Mouse (Mus musculus) stomach, embryonic 15.5 days (tissue): Measurements from ENCODE around the gene Afap1l2. TPM values are rescaled to one million over a fixed set of nuclear protein-coding genes. Genes with fewer than 3 reads are reported as not detected.

Source experiments
- ATAC-seq: fragments of 200-750 bp; cut with Nextera tagmentation; 2 replicates; pipeline ENCODE4 v1.8.0; 2017; ENCODE audit warnings: low read depth, moderate number of reproducible peaks, moderate TSS enrichment; ENCODE audit not compliant: insufficient read depth, low FRiP score
- H3K27ac ChIP-seq: fragments of 300-500 bp; sonication (generic); 2 replicates; pipeline ENCODE4 v1.5.1; 2015; ENCODE audit warnings: mild to moderate bottlenecking, inconsistent platforms
- H3K27me3 ChIP-seq: fragments of 300-500 bp; sonication (generic); replicated peaks from 2 replicates; pipeline ENCODE4 v1.6.1; 2015; ENCODE audit warnings: inconsistent platforms
- H3K36me3 ChIP-seq: fragments of 300-500 bp; sonication (generic); 2 replicates; pipeline ENCODE4 v1.6.1; 2015; ENCODE audit warnings: inconsistent platforms
- H3K4me1 ChIP-seq: fragments of 300-500 bp; sonication (generic); 2 replicates; pipeline ENCODE4 v1.6.1; 2015; ENCODE audit warnings: inconsistent platforms
- H3K4me2 ChIP-seq: fragments of 300-500 bp; sonication (generic); 2 replicates; pipeline ENCODE4 v1.6.1; 2015; ENCODE audit warnings: mild to moderate bottlenecking, inconsistent platforms
- H3K4me3 ChIP-seq: fragments of 300-500 bp; sonication (generic); replicated peaks from 2 replicates; pipeline ENCODE4 v1.5.1; 2015; ENCODE audit warnings: inconsistent platforms
- H3K9ac ChIP-seq: fragments of 300-500 bp; sonication (generic); 2 replicates; pipeline ENCODE4 v1.6.1; 2015; ENCODE audit warnings: inconsistent platforms
- H3K9me3 ChIP-seq: fragments of 300-500 bp; sonication (generic); 2 replicates; pipeline ENCODE4 v1.6.1; 2016; ENCODE audit warnings: inconsistent platforms
- WGBS: fragments of 180-500 bp; shearing (Covaris S2); methylation state at CpG from one replicate; pipeline ENCODE4 v1.1.7; 2015; 5-methylcytosine and 5-hydroxymethylcytosine counted together
- polyA plus RNA-seq: library from polyadenylated mRNA; unstranded; fragments of >200 nt; fragmentation: Nextera tagmentation; extraction: Ambion mirVana; gene quantifications from 2 replicates; pipeline ENCODE4 v1.2.1, GENCODE M21; 2015

The Afap1l2 gene
- polyA plus RNA-seq, 1 experiment from 2014 or later, result 21.2 TPM

- no peak overlapping the region for H3K27ac ChIP-seq
- no peaks in the 10 kb centered on the region for H3K27me3 ChIP-seq
- no peak for ATAC-seq
- 0 out of 2 replicates have a peak, but pooled peaks cover 3% of the 10 kb centered on the region for H3K4me1 ChIP-seq
- no peak overlapping the region for H3K4me3 ChIP-seq
- H3K9me3 ChIP-seq, result no peaks in the 10 kb centered on the region
- H3K36me3 ChIP-seq, result no peaks in the 10 kb centered on the region
- H3K4me2 ChIP-seq, result no peak overlapping the region
- 66% methylated on average over 7 of the region's 7 CpGs for WGBS
- H3K9ac ChIP-seq, result no peak overlapping the region
Measured at GRCm38 (mm10) chr19:56971347-56971746, 36.7 kb downstream of the Afap1l2 start.

GRCm38 (mm10) chr19:56963876-56964275, 44.2 kb downstream of the Afap1l2 start:
- no peak for ATAC-seq
- H3K4me1 ChIP-seq, result peaks cover 7% of the 10 kb centered on the region
- 50% methylated on average over 5 of the region's 5 CpGs for WGBS
- H3K9me3 ChIP-seq, result no peaks in the 10 kb centered on the region
- H3K36me3 ChIP-seq, result no peaks in the 10 kb centered on the region
- H3K9ac ChIP-seq, result no peak overlapping the region
- H3K4me3 ChIP-seq, result no peak overlapping the region
- H3K4me2 ChIP-seq, result no peak overlapping the region
- H3K27ac ChIP-seq, result no peak overlapping the region
- H3K27me3 ChIP-seq, result no peaks in the 10 kb centered on the region

GRCm38 (mm10) chr19:56959601-56960000, 48.4 kb downstream of the Afap1l2 start:
- no peaks in the 10 kb centered on the region for H3K27me3 ChIP-seq
- H3K27ac ChIP-seq, result peak overlapping the region; percentile 79; the same call in 1 of the 2 replicates
- H3K4me1 ChIP-seq, result peaks cover 18% of the 10 kb centered on the region
- H3K4me2 ChIP-seq, result no peak overlapping the region
- WGBS, result 57% methylated on average over 3 of the region's 3 CpGs
- H3K36me3 ChIP-seq, result no peaks in the 10 kb centered on the region
- no peak for ATAC-seq
- no peak overlapping the region for H3K9ac ChIP-seq
- H3K9me3 ChIP-seq, result no peaks in the 10 kb centered on the region
- no peak overlapping the region for H3K4me3 ChIP-seq

- Histone ChIP-seq H3K4me2 (no peak overlapping the region), H3K9me3 (no peaks in the 10 kb centered on the region), H3K4me1 (peaks cover 18% of the 10 kb centered on the region), H3K4me3 (no peak overlapping the region), H3K27ac (peak overlapping the region; percentile 79), H3K27me3 (no peaks in the 10 kb centered on the region), H3K9ac (no peak overlapping the region), H3K36me3 (no peaks in the 10 kb centered on the region)
- ATAC-seq, result no peak
- 71% methylated on average over 2 of the region's 2 CpGs for WGBS
Measured at GRCm38 (mm10) chr19:56959057-56959456, 49.0 kb downstream of the Afap1l2 start.

GRCm38 (mm10) chr19:56958582-56959021, 49.4 kb downstream of the Afap1l2 start:
- 23% methylated on average over 6 of the region's 6 CpGs for WGBS
- peak; percentile 65; the same call in 1 of the 2 replicates for ATAC-seq
- Histone ChIP-seq H3K27me3 (no peaks in the 10 kb centered on the region), H3K9ac (no peak overlapping the region), H3K4me2 (peak overlapping the region; percentile 22), H3K36me3 (no peaks in the 10 kb centered on the region), H3K9me3 (no peaks in the 10 kb centered on the region), H3K27ac (peak overlapping the region; percentile 79), H3K4me3 (no peak overlapping the region), H3K4me1 (peaks cover 18% of the 10 kb centered on the region)

GRCm38 (mm10) chr19:56958011-56958410, 50.0 kb downstream of the Afap1l2 start:
- no peak overlapping the region for H3K9ac ChIP-seq
- WGBS, result 45% methylated on average over 4 of the region's 4 CpGs
- no peak for ATAC-seq
- H3K27ac ChIP-seq, result peak overlapping the region; percentile 79
- no peaks in the 10 kb centered on the region for H3K9me3 ChIP-seq
- peaks cover 18% of the 10 kb centered on the region for H3K4me1 ChIP-seq
- no peak overlapping the region for H3K4me2 ChIP-seq
- H3K27me3 ChIP-seq, result no peaks in the 10 kb centered on the region
- no peaks in the 10 kb centered on the region for H3K36me3 ChIP-seq
- no peak overlapping the region for H3K4me3 ChIP-seq

GRCm38 (mm10) chr19:56955568-56956513, 52.2 kb downstream of the Afap1l2 start:
- no peak for ATAC-seq
- WGBS, result 72% methylated on average over 20 of the region's 20 CpGs

GRCm38 (mm10) chr19:56954857-56955256, 53.2 kb downstream of the Afap1l2 start:
- H3K36me3 ChIP-seq, result no peaks in the 10 kb centered on the region
- 78% methylated on average over 13 of the region's 13 CpGs for WGBS
- ATAC-seq, result no peak
- no peak overlapping the region for H3K9ac ChIP-seq
- H3K4me3 ChIP-seq, result no peak overlapping the region
- no peaks in the 10 kb centered on the region for H3K9me3 ChIP-seq
- no peaks in the 10 kb centered on the region for H3K27me3 ChIP-seq
- H3K27ac ChIP-seq, result no peak overlapping the region
- H3K4me1 ChIP-seq, result peaks cover 18% of the 10 kb centered on the region
- H3K4me2 ChIP-seq, result no peak overlapping the region

More at GRCm38 (mm10) chr19:56955568-56956513, 52.2 kb downstream of the Afap1l2 start:
- Histone ChIP-seq H3K4me2 (no peak overlapping the region), H3K9me3 (no peaks in the 10 kb centered on the region), H3K4me1 (peaks cover 18% of the 10 kb centered on the region), H3K27me3 (no peaks in the 10 kb centered on the region), H3K27ac (peak overlapping the region; percentile 40; the same call in 1 of the 2 replicates), H3K36me3 (no peaks in the 10 kb centered on the region), H3K4me3 (no peak overlapping the region), H3K9ac (no peak overlapping the region)

- Histone ChIP-seq H3K4me2 (no peak overlapping the region), H3K27me3 (no peaks in the 10 kb centered on the region), H3K27ac (peak overlapping the region; percentile 16; the same call in 1 of the 2 replicates), H3K9ac (no peak overlapping the region), H3K4me1 (peaks cover 11% of the 10 kb centered on the region), H3K36me3 (no peaks in the 10 kb centered on the region), H3K4me3 (no peak overlapping the region), H3K9me3 (no peaks in the 10 kb centered on the region)
- no peak for ATAC-seq
- WGBS, result 49% methylated on average over 4 of the region's 4 CpGs
Measured at GRCm38 (mm10) chr19:56953856-56954255, 54.2 kb downstream of the Afap1l2 start.

- 77% methylated on average over 7 of the region's 7 CpGs for WGBS
- no peak overlapping the region for H3K4me3 ChIP-seq
Measured at GRCm38 (mm10) chr19:56950818-56951217, 57.2 kb downstream of the Afap1l2 start.

GRCm38 (mm10) chr19:56949868-56950267, 58.2 kb downstream of the Afap1l2 start:
- no peak for ATAC-seq
- Histone ChIP-seq H3K4me3 (no peak overlapping the region), H3K9me3 (no peaks in the 10 kb centered on the region), H3K27ac (no peak overlapping the region), H3K9ac (no peak overlapping the region), H3K4me2 (no peak overlapping the region), H3K36me3 (no peaks in the 10 kb centered on the region), H3K4me1 (no peaks in the 10 kb centered on the region; the same call in 1 of the 2 replicates), H3K27me3 (no peaks in the 10 kb centered on the region)
- 65% methylated on average over 8 of the region's 8 CpGs for WGBS

More at GRCm38 (mm10) chr19:56950818-56951217, 57.2 kb downstream of the Afap1l2 start:
- H3K9ac ChIP-seq, result no peak overlapping the region
- H3K4me1 ChIP-seq, result no peaks in the 10 kb centered on the region; the same call in 1 of the 2 replicates
- no peak for ATAC-seq
- no peaks in the 10 kb centered on the region for H3K36me3 ChIP-seq
- H3K27me3 ChIP-seq, result no peaks in the 10 kb centered on the region
- no peak overlapping the region for H3K27ac ChIP-seq
- no peaks in the 10 kb centered on the region for H3K9me3 ChIP-seq
- no peak overlapping the region for H3K4me2 ChIP-seq

- Histone ChIP-seq H3K4me1 (no peaks in the 10 kb centered on the region), H3K27me3 (no peaks in the 10 kb centered on the region), H3K4me2 (no peak overlapping the region), H3K9ac (no peak overlapping the region), H3K4me3 (no peak overlapping the region), H3K9me3 (no peaks in the 10 kb centered on the region), H3K27ac (no peak overlapping the region), H3K36me3 (no peaks in the 10 kb centered on the region)
- WGBS, result 71% methylated on average over 6 of the region's 6 CpGs
- ATAC-seq, result no peak
Measured at GRCm38 (mm10) chr19:56947971-56948610, 59.9 kb downstream of the Afap1l2 start.
